Mouse (Mus musculus) embryonic fibroblast, embryonic 13.5 days (primary cell): ENCODE data around the gene Ptprb.

ENCODE experiments used
- CTCF ChIP-seq: IDR thresholded peaks from 2 replicates; pipeline ENCODE4 v1.5.1; 2011; ENCODE audit warnings: mild to moderate bottlenecking, control low read depth, low read length, moderate library complexity, borderline replicate concordance; ENCODE audit not compliant: insufficient read depth
- POLR2A ChIP-seq: IDR thresholded peaks from 2 replicates; pipeline ENCODE4 v1.6.1; 2011; ENCODE audit warnings: low read depth, mild to moderate bottlenecking, control low read depth, low read length, moderate library complexity

GRCm38 (mm10) chr10:116418121-116418726, 142.9 kb downstream of the Ptprb start:
- TF ChIP-seq CTCF: no peak
- TF ChIP-seq POLR2A: no peak
